Mouse (Mus musculus): ENCODE results near the gene Sdk1. TPM values are rescaled to one million over a fixed set of nuclear protein-coding genes. Genes with fewer than 3 reads are reported as not detected.

Sdk1 gene
- total and polyA plus RNA-seq, 3 experiments = not detected

DNA sequence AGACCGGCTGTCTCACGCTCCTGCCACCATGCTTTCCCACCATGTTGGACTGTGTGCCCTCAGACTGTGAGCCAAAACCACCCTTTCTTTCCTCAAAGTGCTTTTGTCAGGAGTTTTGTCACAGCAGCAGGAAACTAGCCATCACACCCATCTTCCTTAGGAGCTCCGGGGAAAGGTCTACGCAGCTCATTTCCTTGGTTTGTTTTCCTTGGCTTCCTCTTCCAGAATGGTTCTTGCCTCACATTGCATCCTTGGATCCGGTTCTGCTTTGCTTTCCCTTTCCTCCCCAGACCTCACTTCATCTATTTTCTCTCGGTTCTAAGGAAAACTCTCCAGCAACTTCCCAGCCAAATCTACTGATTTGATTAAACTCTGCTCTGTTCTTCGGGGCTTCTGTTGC is 658.5 kb downstream of the Sdk1 start:
- H3K9ac ChIP-seq (ENCODE audit: control insufficient read depth, low read depth, low read length, poor library complexity, severe bottlenecking) = no peak overlapping the region
- H3K27me3 ChIP-seq (ENCODE audit: control insufficient read depth in 1 of 2, insufficient read depth in 2 of 2, low read length in 2 of 2) = no peaks in the 10 kb centered on the region
- H3K9me3 ChIP-seq (replicated peaks; ENCODE audit: insufficient read depth, low read length) = no peaks in the 10 kb centered on the region
- DNase-seq (ENCODE audit: low read depth, low spot score) = no peak
- H3K36me3 ChIP-seq (ENCODE audit: control insufficient read depth in 1 of 2, insufficient read depth in 2 of 2, low read length in 2 of 2) = no peaks in the 10 kb centered on the region
- TF ChIP-seq SMC3 (IDR thresholded peaks at IDR 0.05; ENCODE audit: low read depth, low read length) = no peak
- no peak for TF ChIP-seq MYC (IDR thresholded peaks at IDR 0.05; ENCODE audit: low read depth, low read length)
- no peak for TF ChIP-seq POLR2AphosphoS5 (IDR thresholded peaks at IDR 0.05; ENCODE audit: borderline replicate concordance, low read depth, low read length)
- no peak for TF ChIP-seq GABPA (IDR thresholded peaks at IDR 0.05; ENCODE audit: low read depth, low read length)
- no peak for TF ChIP-seq UBTF (IDR thresholded peaks at IDR 0.05; ENCODE audit: borderline replicate concordance, insufficient read depth, low read depth, low read length)
- no peak for TF ChIP-seq TBP (IDR thresholded peaks at IDR 0.05; ENCODE audit: low read depth, low read length)
- no peak for TF ChIP-seq POLR2A (IDR thresholded peaks at IDR 0.05; ENCODE audit: control insufficient read depth in 1 of 2, insufficient read depth in 1 of 2, low read depth in 1 of 2, low read length in 2 of 2, poor library complexity in 1 of 2)
- no peak for TF ChIP-seq RCOR1 (IDR thresholded peaks at IDR 0.05; ENCODE audit: low read depth, low read length)
- no peak for TF ChIP-seq MYB (IDR thresholded peaks at IDR 0.05; ENCODE audit: low read depth, low read length)
- no peak for TF ChIP-seq HCFC1 (IDR thresholded peaks at IDR 0.05; ENCODE audit: low read depth, low read length)
- TF ChIP-seq SIN3A (IDR thresholded peaks at IDR 0.05; ENCODE audit: low read length) = no peak
- no peak for TF ChIP-seq RAD21 (IDR thresholded peaks at IDR 0.05; ENCODE audit: low read depth, low read length)
- TF ChIP-seq CHD2 (IDR thresholded peaks at IDR 0.05; ENCODE audit: low read length) = no peak
- TF ChIP-seq NELFE (IDR thresholded peaks at IDR 0.05; ENCODE audit: low read depth, low read length) = no peak
- no peak for TF ChIP-seq POLR2AphosphoS2 (IDR thresholded peaks at IDR 0.05; ENCODE audit: low read length)
- TF ChIP-seq ZKSCAN1 (IDR thresholded peaks at IDR 0.05; ENCODE audit: low read depth, low read length) = no peak
- no peak for TF ChIP-seq ZC3H11A (IDR thresholded peaks at IDR 0.05; ENCODE audit: low read depth, low read length)
- no peak for TF ChIP-seq CHD1 (IDR thresholded peaks at IDR 0.05; ENCODE audit: low read depth, low read length)
- no peak for TF ChIP-seq MXI1 (IDR thresholded peaks at IDR 0.05; ENCODE audit: low read depth, low read length)
- no peaks in the 10 kb centered on the region for H3K4me1 ChIP-seq (ENCODE audit: control insufficient read depth in 1 of 2, insufficient read depth in 2 of 2, low read length in 2 of 2)
- H3K79me2 ChIP-seq (ENCODE audit: control insufficient read depth, insufficient read depth, low read length, poor library complexity) = no peaks in the 10 kb centered on the region
- no peak overlapping the region for H3K27ac ChIP-seq (ENCODE audit: control insufficient read depth, low read depth, low read length)
- no peak overlapping the region for H3K4me3 ChIP-seq (ENCODE audit: control insufficient read depth in 1 of 2, insufficient read depth in 1 of 2, low read depth in 2 of 2, low read length in 2 of 2)

DNA sequence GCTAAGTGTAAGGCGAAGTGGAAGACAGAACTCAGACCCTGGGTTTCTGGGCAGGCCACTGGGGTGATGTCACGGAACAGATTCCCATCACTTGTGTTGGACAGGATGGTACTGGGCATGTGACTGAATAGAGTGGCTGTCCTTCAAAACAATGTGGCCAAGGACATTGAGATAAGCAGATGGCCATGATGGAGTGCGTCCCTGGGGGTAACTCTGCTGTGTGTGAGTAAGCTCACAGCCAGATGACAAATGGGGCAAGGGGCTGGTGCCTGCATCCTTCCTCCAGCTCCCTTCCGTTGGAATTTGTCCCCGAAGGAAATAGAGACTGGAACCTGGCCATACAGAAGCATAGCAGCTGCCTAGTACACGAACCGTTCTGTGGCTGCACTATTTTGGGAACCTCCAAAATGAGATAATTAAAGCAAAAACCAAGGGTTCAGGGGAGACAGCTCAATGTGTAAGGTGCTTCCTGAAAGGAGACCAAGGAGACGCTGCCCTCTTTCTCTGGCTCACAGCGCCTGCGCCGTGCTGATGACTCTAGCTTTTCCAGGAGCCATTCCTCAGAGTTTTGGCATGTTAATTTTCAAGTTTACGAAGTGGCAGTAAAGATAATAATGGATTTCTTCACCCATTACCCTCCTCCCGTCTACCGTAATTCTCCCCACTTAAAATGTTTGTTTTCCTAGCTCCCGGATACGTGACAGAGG is 661.4 kb downstream of the Sdk1 start:
- Histone ChIP-seq H3K4me1 (ENCODE audit: control insufficient read depth in 1 of 2, insufficient read depth in 2 of 2, low read length in 2 of 2) (no peaks in the 10 kb centered on the region), H3K4me3 (ENCODE audit: control insufficient read depth in 1 of 2, insufficient read depth in 1 of 2, low read depth in 2 of 2, low read length in 2 of 2) (no peak overlapping the region), H3K27me3 (ENCODE audit: control insufficient read depth in 1 of 2, insufficient read depth in 2 of 2, low read length in 2 of 2) (no peaks in the 10 kb centered on the region), H3K9me3 (replicated peaks; ENCODE audit: insufficient read depth, low read length) (no peaks in the 10 kb centered on the region), H3K79me2 (ENCODE audit: control insufficient read depth, insufficient read depth, low read length, poor library complexity) (no peaks in the 10 kb centered on the region), H3K27ac (ENCODE audit: control insufficient read depth, low read depth, low read length) (no peak overlapping the region), H3K9ac (ENCODE audit: control insufficient read depth, low read depth, low read length, poor library complexity, severe bottlenecking) (no peak overlapping the region), H3K36me3 (ENCODE audit: control insufficient read depth in 1 of 2, insufficient read depth in 2 of 2, low read length in 2 of 2) (no peaks in the 10 kb centered on the region)
- no peak for DNase-seq (ENCODE audit: low read depth, low spot score)
- TF ChIP-seq MAZ (IDR thresholded peaks at IDR 0.05; ENCODE audit: low read depth, low read length) (no peak), E2F4 (IDR thresholded peaks at IDR 0.05; ENCODE audit: borderline replicate concordance, low read depth, low read length) (no peak), RCOR1 (IDR thresholded peaks at IDR 0.05; ENCODE audit: low read depth, low read length) (no peak), RAD21 (IDR thresholded peaks at IDR 0.05; ENCODE audit: low read depth, low read length) (no peak), POLR2A (IDR thresholded peaks at IDR 0.05; ENCODE audit: control insufficient read depth in 1 of 2, insufficient read depth in 1 of 2, low read depth in 1 of 2, low read length in 2 of 2, poor library complexity in 1 of 2) (no peak), MAX (IDR thresholded peaks at IDR 0.05; ENCODE audit: low read length) (no peak), MEF2A (IDR thresholded peaks at IDR 0.05; ENCODE audit: extremely low read depth, insufficient replicate concordance, low read depth, low read length, poor library complexity, severe bottlenecking) (no peak), GABPA (IDR thresholded peaks at IDR 0.05; ENCODE audit: low read depth, low read length) (no peak), MAFK (IDR thresholded peaks at IDR 0.05; ENCODE audit: borderline replicate concordance, low read depth, low read length) (no peak), POLR2AphosphoS2 (IDR thresholded peaks at IDR 0.05; ENCODE audit: low read length) (no peak), ELF1 (IDR thresholded peaks at IDR 0.05; ENCODE audit: low read depth, low read length) (no peak), NRF1 (IDR thresholded peaks at IDR 0.05; ENCODE audit: insufficient read depth, low read depth, low read length, poor library complexity, severe bottlenecking) (no peak)

All from MEL (cell line).